ENCODE assay signal across 8 mouse cellular contexts in the genomic region with DNA sequence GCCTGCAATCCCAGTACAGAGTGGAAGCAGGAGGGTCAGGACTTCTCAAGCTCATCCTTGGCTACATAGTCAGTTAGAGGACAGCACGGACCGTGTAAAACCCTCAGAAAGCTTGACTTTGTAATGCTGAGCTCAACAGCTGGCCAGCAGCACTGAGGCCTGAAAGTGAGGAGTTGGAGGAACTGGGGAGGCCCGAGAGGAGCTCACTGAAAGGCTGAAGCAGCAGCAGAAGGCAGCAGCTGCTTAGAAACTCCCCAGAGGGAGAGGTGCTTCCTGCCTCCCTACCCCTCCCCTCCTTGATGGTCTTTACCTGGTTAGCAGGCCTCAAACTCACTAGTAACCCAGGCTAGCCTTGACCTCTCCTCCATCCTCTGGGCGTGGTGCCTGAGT. TPM values are rescaled to one million over a fixed set of nuclear protein-coding genes. Genes with fewer than 3 reads are reported as not detected.
DNase-seq lines count a peak whose midpoint lies in the region; ATAC-seq and TF ChIP-seq lines count a peak whose summit lies in the region.
"Had no signal": no experiment of that assay in that cellular context is flagged by ENCODE, and none has a peak within 500 bp of the region (broad histone marks: within the 10 kb centered on the region; RNA-seq: fewer than 3 reads in every experiment).

No protein-coding gene starts in this region.

- no peak for TF ChIP-seq CTCF in hindbrain, postnatal 0 days (IDR thresholded peaks at IDR 0.05; ENCODE audit: low read depth)
- no peak for TF ChIP-seq CTCF in small intestine, adult 2 months (IDR thresholded peaks at IDR 0.05; ENCODE audit: extremely low read depth, insufficient read length, insufficient replicate concordance, low read depth, low read length)

- peak overlapping the region; percentile 97 for H3K27ac ChIP-seq in lung, embryonic 15.5 days
- H3K27ac ChIP-seq in embryonic facial prominence, embryonic 14.5 days (replicated peaks; ENCODE audit: low read depth, low read length): peak overlapping the region; percentile 79
- peak overlapping the region; percentile 15; the same call in 1 of the 2 replicates for H3K27ac ChIP-seq in hindbrain, postnatal 0 days
- peak overlapping the region; percentile 38; the same call in 1 of the 2 replicates for H3K27ac ChIP-seq in small intestine, adult 2 months (ENCODE audit: insufficient read depth, low read depth, low read length)
- H3K27ac ChIP-seq: left cerebral cortex, adult 2 months had no signal

- H3K27me3 ChIP-seq in lung, embryonic 15.5 days: no peaks in the 10 kb centered on the region
- no peaks in the 10 kb centered on the region for H3K27me3 ChIP-seq in embryonic facial prominence, embryonic 14.5 days (replicated peaks; ENCODE audit: control insufficient read depth, insufficient read depth, low read length)
- no peaks in the 10 kb centered on the region for H3K27me3 ChIP-seq in hindbrain, postnatal 0 days (ENCODE audit: insufficient read depth, low read length)
- no peaks in the 10 kb centered on the region for H3K27me3 ChIP-seq in small intestine, adult 2 months (ENCODE audit: control insufficient read depth, insufficient read depth, low read length)

- no peaks in the 10 kb centered on the region for H3K36me3 ChIP-seq in lung, embryonic 15.5 days
- H3K36me3 ChIP-seq in embryonic facial prominence, embryonic 14.5 days (ENCODE audit: control insufficient read depth, insufficient read depth, low read length): peaks cover 4% of the 10 kb centered on the region; the same call in 1 of the 2 replicates
- H3K36me3 ChIP-seq in hindbrain, postnatal 0 days (ENCODE audit: insufficient read depth, low read length): no peaks in the 10 kb centered on the region
- H3K36me3 ChIP-seq in small intestine, adult 2 months (ENCODE audit: control insufficient read depth, insufficient read depth, low read length): no peaks in the 10 kb centered on the region; the same call in 1 of the 2 replicates

- no peak for ATAC-seq in lung, embryonic 15.5 days (ENCODE audit: borderline replicate concordance, extremely low read depth, low FRiP score, low TSS enrichment)
- ATAC-seq in embryonic facial prominence, embryonic 14.5 days (ENCODE audit: low read depth): no peak
- ATAC-seq in hindbrain, postnatal 0 days: no peak

- TF ChIP-seq POLR2A in small intestine, adult 2 months (IDR thresholded peaks at IDR 0.05; ENCODE audit: low read depth, low read length): no peak

- H3K4me2 ChIP-seq in lung, embryonic 15.5 days: peak overlapping the region; percentile 27
- H3K4me2 ChIP-seq in embryonic facial prominence, embryonic 14.5 days (ENCODE audit: low read depth, low read length): peak overlapping the region; percentile 32
- no peak overlapping the region for H3K4me2 ChIP-seq in hindbrain, postnatal 0 days (ENCODE audit: low read depth, low read length)

- no peak overlapping the region for H3K9ac ChIP-seq in lung, embryonic 15.5 days
- H3K9ac ChIP-seq in embryonic facial prominence, embryonic 14.5 days (ENCODE audit: low read depth, low read length): peak overlapping the region; percentile 41; the same call in 1 of the 2 replicates
- H3K9ac ChIP-seq in hindbrain, postnatal 0 days (replicated peaks; ENCODE audit: low read length): no peak overlapping the region

- no peak overlapping the region for H3K4me3 ChIP-seq in lung, embryonic 15.5 days
- H3K4me3 ChIP-seq in embryonic facial prominence, embryonic 14.5 days (ENCODE audit: low read depth, low read length): no peak overlapping the region
- H3K4me3 ChIP-seq in hindbrain, postnatal 0 days (ENCODE audit: low read length): no peak overlapping the region
- H3K4me3 ChIP-seq in small intestine, adult 2 months (ENCODE audit: low read depth, low read length): no peak overlapping the region
- H3K4me3 ChIP-seq: left cerebral cortex, adult 2 months had no signal

- no peak for DNase-seq in lung, postnatal 14 days
- DNase-seq in embryonic facial prominence, embryonic 14.5 days (ENCODE audit: low spot score): peak; percentile 69
- DNase-seq in hindbrain, postnatal 0 days (ENCODE audit: low spot score): no peak
- no peak for DNase-seq in layer of hippocampus, postnatal 36 days
- DNase-seq in right cerebral cortex, adult 18-20 months: no peak

- H3K4me1 ChIP-seq in lung, embryonic 15.5 days: peaks cover 25% of the 10 kb centered on the region
- H3K4me1 ChIP-seq in embryonic facial prominence, embryonic 14.5 days (ENCODE audit: control insufficient read depth, insufficient read depth, low read length): peaks cover 18% of the 10 kb centered on the region
- peaks cover 4% of the 10 kb centered on the region for H3K4me1 ChIP-seq in hindbrain, postnatal 0 days (ENCODE audit: insufficient read depth, low read length)
- H3K4me1 ChIP-seq in small intestine, adult 2 months (ENCODE audit: control insufficient read depth, insufficient read depth, insufficient read length, low read length): peaks cover 10% of the 10 kb centered on the region

- 25% methylated on average over 4 of the region's 4 CpGs for WGBS in lung, embryonic 15.5 days
- WGBS in embryonic facial prominence, embryonic 14.5 days: 40% methylated on average over 3 of the region's 4 CpGs
- WGBS in hindbrain, postnatal 0 days: 31% methylated on average over 4 of the region's 4 CpGs
- 32% methylated on average over 4 of the region's 4 CpGs for WGBS in small intestine, adult 2 months

- no peaks in the 10 kb centered on the region for H3K9me3 ChIP-seq in lung, embryonic 15.5 days
- H3K9me3 ChIP-seq in embryonic facial prominence, embryonic 14.5 days (ENCODE audit: control insufficient read depth, low read length): no peaks in the 10 kb centered on the region
- no peaks in the 10 kb centered on the region for H3K9me3 ChIP-seq in hindbrain, postnatal 0 days (ENCODE audit: low read length)

RNA-seq across cellular contexts. Expression of gene Prkci, which starts 4.5 kb away (rescaled TPM):
- 53.0 and 53.9 TPM in 2 replicates for polyA plus RNA-seq in lung, embryonic 15.5 days (2015; fragmentation: Nextera tagmentation; extraction: Ambion mirVana)
- polyA plus RNA-seq in embryonic facial prominence, embryonic 14.5 days (2014; fragmentation: Nextera tagmentation; extraction: Ambion mirVana): 38.8 and 40.6 TPM in 2 replicates
- total RNA-seq in hindbrain, postnatal 0 days (2014; rRNA removed): 35.0 and 45.2 TPM in 2 replicates
- 20.5 and 20.8 TPM in 2 replicates for polyA plus RNA-seq in hindbrain, postnatal 0 days (2015; fragmentation: Nextera tagmentation; extraction: Ambion mirVana)
- 4.9 and 7.0 TPM in 2 replicates for polyA plus RNA-seq in small intestine, adult 2 months (2012; rRNA removed)
- 10 to 100 TPM; 62.9 to 67.3 TPM for total RNA-seq in layer of hippocampus, postnatal 36 days (2021)

RNA-seq across cellular contexts. Expression of gene Phc3, which starts 30.8 kb away (rescaled TPM):
- 6.1 and 7.3 TPM in 2 replicates for polyA plus RNA-seq in lung, embryonic 15.5 days (2015; fragmentation: Nextera tagmentation; extraction: Ambion mirVana)
- 6.9 and 7.9 TPM in 2 replicates for polyA plus RNA-seq in embryonic facial prominence, embryonic 14.5 days (2014; fragmentation: Nextera tagmentation; extraction: Ambion mirVana)
- 25.8 and 27.4 TPM in 2 replicates for total RNA-seq in hindbrain, postnatal 0 days (2014; rRNA removed)
- polyA plus RNA-seq in hindbrain, postnatal 0 days (2015; fragmentation: Nextera tagmentation; extraction: Ambion mirVana): 6.4 and 7.4 TPM in 2 replicates
- polyA plus RNA-seq in small intestine, adult 2 months (2012; rRNA removed): 13.0 and 21.8 TPM in 2 replicates
- 10 to 100 TPM; 41.6 to 45.3 TPM for total RNA-seq in layer of hippocampus, postnatal 36 days (2021)

Comparison
In these comparisons a context has a peak if more than half of its experiments do, and no peak if none do; other contexts are left out.
1. H3K27ac ChIP-seq: peak in every context shown above with its lines; median percentile 97 in lung, embryonic 15.5 days; 79 in embryonic facial prominence, embryonic 14.5 days; 38 in small intestine, adult 2 months; 15 in hindbrain, postnatal 0 days.